Mouse (Mus musculus): Measurements from ENCODE around the gene P4ha1. TPM values are rescaled to one million over a fixed set of nuclear protein-coding genes. Genes with fewer than 3 reads are reported as not detected.
"Not testable (repeated sequence)": the region's sequence is repeated elsewhere in the genome, so short reads cannot be mapped to it uniquely, and the experiment has no call there.

The P4ha1 gene
- polyA plus RNA-seq, 2 experiments, result 5.1 to 9.3 TPM

- Histone ChIP-seq H3K9ac (replicated peaks) (no peak overlapping the region), H3K36me3 (replicated peaks; ENCODE audit: control insufficient read depth, insufficient read depth, low read depth) (no peaks in the 10 kb centered on the region), H3K4me2 (ENCODE audit: low read depth) (no peak overlapping the region), H3K27ac (no peak overlapping the region), H3K27me3 (ENCODE audit: control insufficient read depth, insufficient read depth, low read length) (no peaks in the 10 kb centered on the region), H3K4me3 (ENCODE audit: insufficient read depth in 1 of 2, low read depth in 2 of 2, low read length in 2 of 2) (no peak overlapping the region), H3K9me3 (ENCODE audit: control insufficient read depth, low read length) (no peaks in the 10 kb centered on the region), H3K4me1 (replicated peaks; ENCODE audit: control insufficient read depth in 2 of 2, insufficient read depth in 2 of 2, low read length in 1 of 2) (peaks cover 0 to 10% of the 10 kb centered on the region in 2 experiments; a peak in 3 of 4 replicates)
- 79% methylated on average over 4 of the region's 4 CpGs for WGBS (ENCODE audit: insufficient replicate concordance)
- no peak for DNase-seq (ENCODE audit: low read depth in 3 of 3, low spot score in 3 of 3)
- no peak for TF ChIP-seq EP300 (IDR thresholded peaks at IDR 0.05; ENCODE audit: low read depth)
- peak; percentile 57 for TF ChIP-seq CTCF (IDR thresholded peaks at IDR 0.05; ENCODE audit: low read depth)
- ATAC-seq (ENCODE audit: insufficient read depth), result no peak
These were observed 55.6 kb downstream of the P4ha1 start for GRCm38 (mm10) chr10:59378728-59379127.

GRCm38 (mm10) chr10:59379927-59380326 is 56.8 kb downstream of the P4ha1 start:
- peak overlapping the region; percentile 20 for H3K4me2 ChIP-seq (ENCODE audit: low read depth)
- no peak overlapping the region for H3K9ac ChIP-seq (replicated peaks)
- no peaks in the 10 kb centered on the region for H3K9me3 ChIP-seq (ENCODE audit: control insufficient read depth, low read length)
- H3K36me3 ChIP-seq (replicated peaks; ENCODE audit: control insufficient read depth, insufficient read depth, low read depth), result no peaks in the 10 kb centered on the region
- WGBS (ENCODE audit: insufficient replicate concordance), result 19% methylated on average over 3 of the region's 3 CpGs
- H3K4me1 ChIP-seq (replicated peaks; ENCODE audit: control insufficient read depth in 2 of 2, insufficient read depth in 2 of 2, low read length in 1 of 2), result peaks cover 0 to 10% of the 10 kb centered on the region in 2 experiments; a peak in 3 of 4 replicates
- H3K27me3 ChIP-seq (ENCODE audit: control insufficient read depth, insufficient read depth, low read length), result no peaks in the 10 kb centered on the region
- peak; percentile 33; the same call in 1 of the 2 replicates for ATAC-seq (ENCODE audit: insufficient read depth)
- H3K4me3 ChIP-seq (ENCODE audit: insufficient read depth in 1 of 2, low read depth in 2 of 2, low read length in 2 of 2), result no peak overlapping the region
- no peak for DNase-seq (ENCODE audit: low read depth in 3 of 3, low spot score in 3 of 3)
- H3K27ac ChIP-seq, result no peak overlapping the region
- no peak for TF ChIP-seq EP300 (IDR thresholded peaks at IDR 0.05; ENCODE audit: low read depth)
- no peak for TF ChIP-seq CTCF (IDR thresholded peaks at IDR 0.05; ENCODE audit: low read depth)

- no peak overlapping the region for H3K4me3 ChIP-seq (ENCODE audit: insufficient read depth in 1 of 2, low read depth in 2 of 2, low read length in 2 of 2)
- no peaks in the 10 kb centered on the region for H3K36me3 ChIP-seq (replicated peaks; ENCODE audit: control insufficient read depth, insufficient read depth, low read depth)
- H3K27ac ChIP-seq, result peak overlapping the region; percentile 52
- no peaks in the 10 kb centered on the region for H3K9me3 ChIP-seq (ENCODE audit: control insufficient read depth, low read length)
- TF ChIP-seq EP300 (IDR thresholded peaks at IDR 0.05; ENCODE audit: low read depth) (no peak), CTCF (IDR thresholded peaks at IDR 0.05; ENCODE audit: low read depth) (no peak)
- H3K4me1 ChIP-seq (replicated peaks; ENCODE audit: control insufficient read depth in 2 of 2, insufficient read depth in 2 of 2, low read length in 1 of 2), result peaks cover 0 to 10% of the 10 kb centered on the region in 2 experiments; a peak in 3 of 4 replicates
- peak overlapping the region; percentile 20 for H3K4me2 ChIP-seq (ENCODE audit: low read depth)
- H3K9ac ChIP-seq (replicated peaks), result no peak overlapping the region
- ATAC-seq (ENCODE audit: insufficient read depth) (peak; percentile 66; the same call in 1 of the 2 replicates), DNase-seq (ENCODE audit: low read depth in 3 of 3, low spot score in 3 of 3) (no peak)
- H3K27me3 ChIP-seq (ENCODE audit: control insufficient read depth, insufficient read depth, low read length), result no peaks in the 10 kb centered on the region
- WGBS (ENCODE audit: insufficient replicate concordance), result 13% methylated on average over 2 of the region's 2 CpGs
These were observed 57.3 kb downstream of the P4ha1 start for GRCm38 (mm10) chr10:59380411-59380821.

GRCm38 (mm10) chr10:59381563-59381962 is 58.5 kb downstream of the P4ha1 start:
- H3K9ac ChIP-seq (replicated peaks); H3K4me2 ChIP-seq (ENCODE audit: low read depth); H3K4me1 ChIP-seq (replicated peaks; ENCODE audit: control insufficient read depth in 2 of 2, insufficient read depth in 2 of 2, low read length in 1 of 2); H3K27me3 ChIP-seq (ENCODE audit: control insufficient read depth, insufficient read depth, low read length); DNase-seq (ENCODE audit: low read depth in 3 of 3, low spot score in 3 of 3); H3K4me3 ChIP-seq (ENCODE audit: insufficient read depth in 1 of 2, low read depth in 2 of 2, low read length in 2 of 2); ATAC-seq (ENCODE audit: insufficient read depth); H3K36me3 ChIP-seq (replicated peaks; ENCODE audit: control insufficient read depth, insufficient read depth, low read depth); H3K9me3 ChIP-seq (ENCODE audit: control insufficient read depth, low read length); H3K27ac ChIP-seq: not testable (repeated sequence)
- WGBS (ENCODE audit: insufficient replicate concordance), result 74% methylated on average over 5 of the region's 10 CpGs

- H3K4me1 ChIP-seq (replicated peaks; ENCODE audit: control insufficient read depth in 2 of 2, insufficient read depth in 2 of 2, low read length in 1 of 2), result no peaks in the 10 kb centered on the region
- H3K27me3 ChIP-seq (ENCODE audit: control insufficient read depth, insufficient read depth, low read length), result no peaks in the 10 kb centered on the region
- DNase-seq (ENCODE audit: low read depth in 3 of 3, low spot score in 3 of 3), result no peak
- no peak overlapping the region for H3K4me3 ChIP-seq (ENCODE audit: insufficient read depth in 1 of 2, low read depth in 2 of 2, low read length in 2 of 2)
- no peak overlapping the region for H3K9ac ChIP-seq (replicated peaks)
- TF ChIP-seq EP300 (IDR thresholded peaks at IDR 0.05; ENCODE audit: low read depth) (no peak), CTCF (IDR thresholded peaks at IDR 0.05; ENCODE audit: low read depth) (no peak)
- H3K27ac ChIP-seq, result no peak overlapping the region
- no peaks in the 10 kb centered on the region for H3K36me3 ChIP-seq (replicated peaks; ENCODE audit: control insufficient read depth, insufficient read depth, low read depth)
- 76% methylated on average over 7 of the region's 8 CpGs for WGBS (ENCODE audit: insufficient replicate concordance)
- no peak overlapping the region for H3K4me2 ChIP-seq (ENCODE audit: low read depth)
- no peaks in the 10 kb centered on the region for H3K9me3 ChIP-seq (ENCODE audit: control insufficient read depth, low read length)
- no peak for ATAC-seq (ENCODE audit: insufficient read depth)
These were observed 63.9 kb downstream of the P4ha1 start for GRCm38 (mm10) chr10:59386951-59387350.

Measured in liver, embryonic 14.5 days (tissue).